Mouse (Mus musculus): Measurements from ENCODE around the gene Sbf2.
"Not testable (repeated sequence)": the region's sequence is repeated elsewhere in the genome, so short reads cannot be mapped to it uniquely, and the experiment has no call there.

Gene Sbf2

DNA sequence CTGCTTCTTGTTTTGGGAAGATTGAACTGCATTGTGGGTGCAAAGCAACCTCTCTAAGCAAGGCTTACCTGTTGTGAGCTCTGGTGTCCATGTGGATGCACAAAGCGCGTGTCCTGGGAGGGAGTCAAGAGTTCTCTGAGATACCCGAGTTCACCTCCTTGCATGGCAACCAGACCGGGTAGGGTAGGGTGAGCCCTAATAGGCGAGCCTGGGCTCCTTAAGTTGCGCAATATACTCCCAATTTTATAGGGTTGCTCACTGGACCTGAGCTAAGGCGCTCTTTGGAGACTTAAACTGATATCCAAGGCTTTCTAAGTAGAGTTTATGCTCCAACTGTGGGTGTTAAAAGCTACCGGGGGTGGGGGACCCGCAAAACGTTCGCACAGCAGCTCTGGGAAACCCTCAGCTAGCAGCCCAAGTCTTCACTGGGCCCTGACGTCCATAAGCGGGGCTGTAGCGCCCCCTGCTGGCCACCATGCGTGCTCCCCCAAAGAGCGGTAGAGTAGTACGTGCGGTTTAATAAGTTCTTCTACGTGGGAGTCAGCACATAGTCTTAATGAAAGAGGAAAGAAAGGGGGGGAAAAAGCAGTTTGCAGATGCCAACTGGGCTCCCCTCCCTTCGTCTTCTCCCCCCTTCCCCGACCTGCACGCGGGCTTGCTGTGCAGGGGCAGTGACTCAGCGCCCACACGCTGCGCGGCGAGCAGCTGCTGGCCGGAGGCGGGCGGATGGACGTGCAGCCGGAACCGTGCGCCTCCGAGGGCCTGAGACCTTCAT, 15.4 kb upstream of the Sbf2 start:
- peak; percentile 87 for DNase-seq

DNA sequence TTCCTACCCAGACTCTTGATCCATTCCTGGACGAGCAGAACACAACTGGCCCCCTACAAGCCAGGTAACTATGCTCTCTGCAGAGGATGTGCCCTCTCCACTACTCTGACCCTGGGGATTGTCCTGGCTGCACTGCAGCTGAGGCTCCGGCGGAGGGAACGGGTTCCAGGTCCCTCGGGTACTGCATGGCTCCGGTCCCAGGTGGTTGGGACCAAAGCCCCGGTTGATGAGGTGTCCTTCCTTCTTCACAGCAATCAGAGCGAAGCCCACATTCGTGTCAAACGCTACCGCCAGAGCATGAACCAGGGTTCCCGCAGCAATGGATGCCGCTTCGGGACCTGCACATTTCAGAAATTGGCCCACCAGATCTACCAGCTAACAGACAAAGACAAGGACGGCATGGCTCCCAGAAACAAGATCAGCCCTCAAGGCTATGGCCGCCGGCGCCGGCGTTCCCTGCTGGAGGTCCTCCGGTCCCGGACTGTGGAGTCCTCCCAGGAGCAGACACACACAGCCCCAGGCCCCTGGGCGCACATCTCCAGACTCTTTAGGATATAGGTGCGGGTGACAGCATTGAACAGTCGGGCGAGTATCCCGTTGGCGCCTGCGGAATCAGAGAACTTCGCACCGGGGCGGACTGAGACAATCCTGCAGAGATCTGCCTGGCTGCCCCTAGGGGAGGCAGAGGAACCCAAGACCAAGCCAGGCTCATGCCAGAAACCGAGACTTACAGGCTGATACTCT, 14.1 kb upstream of the Sbf2 start:
- DNase-seq: peak; percentile 53

DNA sequence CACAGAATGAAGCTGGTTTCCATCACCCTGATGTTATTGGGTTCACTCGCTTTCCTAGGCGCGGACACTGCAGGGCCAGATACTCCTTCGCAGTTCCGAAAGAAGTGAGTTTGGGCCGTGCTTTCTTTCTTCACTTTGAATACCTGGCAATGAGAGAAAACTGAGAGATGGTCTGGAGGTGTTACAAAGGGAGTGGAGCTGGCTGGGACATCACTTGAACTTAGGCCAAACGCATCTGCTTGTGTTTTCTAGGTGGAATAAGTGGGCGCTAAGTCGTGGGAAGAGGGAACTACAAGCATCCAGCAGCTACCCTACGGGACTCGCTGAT, 13.5 kb upstream of the Sbf2 start:
- no peak for DNase-seq

DNA sequence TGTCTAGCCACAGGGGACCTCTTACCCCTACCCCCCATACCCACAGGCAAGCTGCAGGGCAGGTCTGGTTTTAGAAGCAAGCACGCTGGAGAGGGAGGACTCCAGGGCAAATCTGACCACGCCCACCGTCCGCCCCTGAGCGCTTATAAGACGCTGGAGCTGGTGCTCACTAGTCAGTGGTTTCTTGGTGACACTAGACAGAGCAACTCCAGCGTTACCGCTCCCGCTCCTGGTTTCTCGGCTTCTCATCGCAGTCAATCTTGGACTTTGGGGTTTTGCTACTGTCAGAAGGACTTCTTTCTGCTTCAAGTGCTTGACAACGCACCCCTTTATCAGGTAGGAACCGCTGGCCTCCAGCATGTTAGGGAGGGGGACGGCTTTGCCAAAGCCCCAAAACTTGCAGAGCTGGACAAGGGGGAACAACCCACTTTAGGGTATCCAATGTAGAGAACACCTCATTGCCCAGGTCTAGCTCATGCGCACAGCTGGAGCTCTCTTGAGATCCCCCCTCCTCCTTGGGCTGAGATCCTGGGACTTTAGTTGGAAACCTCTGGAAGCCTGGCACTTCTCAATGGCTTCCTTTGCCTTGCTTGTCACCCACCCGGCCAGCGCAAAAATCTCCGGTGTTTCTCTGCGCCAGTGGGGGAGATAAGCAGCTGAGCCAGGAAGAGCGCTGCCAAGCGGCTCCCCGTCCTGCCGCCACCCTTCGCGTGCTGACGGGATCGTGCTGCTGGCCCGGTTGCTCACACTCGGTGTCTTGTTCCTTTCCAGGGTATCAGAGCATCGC, 13.0 kb upstream of the Sbf2 start, which contains the start of gene Adm:
Gene Adm (plus strand): TSS at position 176 of the 787 bp plus-strand sequence.
- peak; percentile 92 for DNase-seq

DNA sequence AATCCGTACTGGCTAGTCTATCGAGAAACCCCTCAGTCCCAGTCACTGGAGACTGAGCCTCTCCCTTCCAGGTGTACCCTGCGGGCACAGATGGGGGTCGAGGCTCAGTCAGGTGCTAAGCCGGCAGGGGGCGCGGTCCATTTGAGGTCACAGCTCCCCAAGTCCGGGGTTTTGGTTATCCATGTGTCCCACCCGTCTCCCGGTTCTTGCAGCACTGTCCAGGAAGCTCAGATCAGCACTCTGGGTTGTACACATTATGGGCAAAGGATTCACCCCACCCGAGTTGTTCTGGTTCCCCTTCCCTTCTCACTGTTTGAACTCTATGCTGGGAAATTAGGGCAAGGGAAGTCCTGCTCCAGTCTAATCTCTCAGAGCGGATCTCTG, 12.4 kb upstream of the Sbf2 start:
- no peak for DNase-seq

DNA sequence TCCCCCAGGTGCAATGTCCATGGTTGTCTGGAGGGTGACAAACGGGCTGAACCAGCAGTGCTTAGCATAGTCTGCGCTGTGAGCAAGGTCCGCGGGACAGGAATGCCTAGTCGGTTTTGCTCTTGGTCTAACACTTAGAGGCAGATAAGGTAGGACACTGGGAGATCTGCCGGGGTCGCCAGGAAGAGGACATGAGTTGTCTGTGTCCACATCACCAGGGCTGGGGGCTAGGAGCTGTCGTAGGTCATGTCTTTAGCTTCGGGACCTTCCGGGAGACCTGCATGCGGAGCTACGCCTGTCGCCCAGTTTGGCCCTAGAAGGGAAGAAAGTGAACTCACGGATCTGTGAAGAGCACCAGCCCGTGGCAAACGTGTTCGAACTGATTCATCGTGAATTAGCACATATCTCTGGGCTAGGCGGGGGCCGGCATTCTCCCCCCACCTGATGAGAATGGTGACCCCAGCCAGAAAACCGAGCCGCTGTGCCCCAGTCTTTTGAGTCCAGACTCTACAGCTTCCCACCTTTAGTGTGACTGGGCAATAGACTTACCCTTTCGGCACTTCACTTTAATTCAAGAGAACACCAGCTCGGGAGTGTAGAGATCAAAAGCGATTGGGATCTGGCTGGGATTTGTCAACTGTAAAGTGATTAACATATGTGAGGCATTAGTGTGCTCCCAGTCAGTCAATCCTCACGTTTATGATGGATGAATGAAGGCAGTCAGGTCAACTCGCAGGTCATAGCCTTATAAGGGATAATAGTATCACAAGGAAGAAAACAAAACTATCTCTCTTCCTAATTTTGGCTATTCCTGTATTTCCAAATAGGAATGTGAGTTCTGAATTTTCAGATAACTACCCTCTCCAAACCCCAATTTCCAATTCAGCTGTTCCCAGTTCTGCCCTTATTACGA, 11.7 kb upstream of the Sbf2 start:
- DNase-seq: no peak

DNA sequence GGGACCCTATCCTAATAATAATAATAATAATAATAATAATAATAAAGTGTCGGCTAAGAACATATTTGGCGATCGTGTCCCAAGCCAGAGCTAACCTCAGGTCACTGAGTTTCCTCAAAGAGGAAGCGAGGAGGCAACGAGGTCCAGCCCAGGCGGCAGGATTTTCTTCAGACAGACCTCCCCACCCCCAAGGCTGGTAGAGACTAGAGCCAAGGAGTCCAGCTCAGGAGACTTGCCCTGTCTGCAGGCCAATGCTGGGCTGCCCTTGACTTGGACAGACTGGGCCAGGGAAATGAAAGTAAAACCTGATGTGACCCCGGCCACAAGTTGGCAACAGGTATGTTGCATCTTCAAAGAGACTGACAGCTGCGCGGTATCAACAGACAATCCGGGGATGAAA, 10.8 kb upstream of the Sbf2 start:
- DNase-seq: no peak

DNA sequence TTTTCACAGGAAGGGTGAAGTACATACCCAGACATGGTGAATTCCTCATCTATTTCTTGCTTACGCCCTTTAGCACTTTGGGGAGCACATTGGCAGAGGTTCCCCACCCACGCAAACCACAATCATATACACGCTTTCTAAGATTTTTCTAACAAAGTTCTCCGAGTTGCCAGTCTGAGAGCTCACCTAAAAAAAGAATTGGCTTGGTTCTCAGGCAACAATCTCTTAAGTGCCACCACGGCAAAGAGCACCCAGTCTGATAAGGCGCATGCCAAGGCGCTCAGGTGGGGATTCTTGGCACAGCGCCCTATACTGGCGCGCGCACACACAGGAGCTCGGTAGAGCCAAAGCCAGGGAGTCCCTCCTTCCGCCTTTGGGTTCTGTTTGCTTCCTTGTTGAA, 10.2 kb upstream of the Sbf2 start:
- peak; percentile 69 for DNase-seq

DNA sequence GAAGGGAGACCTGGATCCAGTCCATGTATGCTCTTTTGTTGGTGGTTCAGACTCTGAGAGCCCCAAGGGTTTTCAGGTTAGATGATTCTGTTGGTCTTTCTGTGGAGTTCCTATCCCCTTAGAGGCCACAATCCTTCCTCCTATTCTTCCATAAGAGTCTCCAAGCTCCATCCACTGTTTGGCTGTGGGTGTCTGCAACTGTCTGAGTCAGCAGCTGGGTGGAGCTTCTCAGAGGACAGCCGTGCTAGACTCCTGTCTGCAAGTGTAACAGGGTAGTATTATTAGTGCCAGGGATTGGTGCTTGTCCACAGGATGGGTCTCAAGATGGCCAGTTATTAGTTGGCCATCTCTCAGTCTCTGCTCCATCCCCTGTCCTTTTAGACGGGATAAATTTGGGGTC, 9.3 kb upstream of the Sbf2 start:
- DNase-seq: no peak

DNA sequence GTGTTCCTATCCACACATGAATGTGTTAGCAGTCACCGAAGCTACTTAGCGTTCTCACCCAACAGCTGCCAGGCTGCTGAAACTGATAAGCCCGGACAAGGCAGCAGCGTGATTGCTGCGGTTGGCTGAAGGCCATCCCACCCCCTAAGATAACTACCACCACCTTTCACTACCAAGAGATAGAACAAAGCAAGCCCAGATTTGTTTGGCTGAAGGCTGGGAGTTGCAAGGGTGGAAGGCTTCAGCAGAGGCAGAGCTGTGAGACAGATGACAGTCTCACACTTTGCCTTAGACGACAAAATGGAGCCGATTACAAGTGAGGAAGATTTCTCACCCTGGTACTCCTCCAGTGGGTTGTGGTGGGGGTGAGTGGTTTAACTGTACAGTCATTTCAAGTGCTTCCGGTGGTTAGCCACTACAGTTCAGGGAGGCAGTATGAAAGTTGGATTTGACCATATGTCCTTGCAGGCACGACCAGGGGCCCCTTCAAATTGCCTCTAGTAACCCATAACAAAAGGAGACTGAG, 4.4 kb upstream of the Sbf2 start:
- DNase-seq: no peak

DNA sequence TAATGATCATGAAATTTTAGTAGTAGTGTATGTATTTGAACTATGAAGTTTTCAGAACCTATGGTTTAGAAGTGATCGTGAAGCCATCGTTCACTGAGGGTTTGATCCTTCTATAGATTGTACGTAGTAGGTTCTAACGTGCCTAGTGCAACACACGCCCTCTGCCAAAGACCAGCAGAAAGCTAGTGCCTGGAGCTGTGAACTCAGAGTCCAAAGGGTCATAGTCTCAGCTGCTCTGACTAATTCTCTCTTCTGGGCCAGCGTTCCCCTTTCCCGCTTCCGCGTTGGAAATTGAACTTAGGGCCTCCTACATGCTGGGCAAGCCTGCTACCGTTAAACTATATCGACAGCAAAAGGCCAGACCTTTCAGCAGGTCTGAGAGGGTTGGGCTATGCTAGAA, 1.1 kb upstream of the Sbf2 start:
- DNase-seq: no peak

DNA sequence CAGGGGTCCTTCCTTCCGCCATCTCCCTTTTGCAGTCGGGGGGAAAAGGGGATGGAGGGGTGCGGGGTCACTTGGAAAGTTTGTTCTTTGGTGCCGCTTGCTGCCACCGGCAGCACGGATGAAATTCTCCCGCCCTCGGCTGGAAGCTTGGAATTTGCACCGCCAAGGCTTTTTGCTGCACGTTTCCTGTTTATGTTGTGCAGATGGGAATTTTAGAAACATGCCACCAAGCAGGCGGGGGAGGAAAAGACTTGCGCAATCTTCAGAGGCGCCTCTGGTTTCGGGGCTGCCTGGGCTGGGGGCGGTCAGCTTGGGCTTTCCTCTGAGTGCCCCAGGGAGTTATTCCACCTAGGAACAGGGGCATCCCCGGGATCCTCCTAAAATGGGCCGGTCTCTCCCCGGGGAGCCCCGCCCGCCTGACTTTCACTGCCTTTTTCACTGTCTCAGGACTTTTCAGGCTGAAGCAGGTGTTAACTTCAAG, 469 bp upstream of the Sbf2 start:
- peak; percentile 90 for DNase-seq

DNA sequence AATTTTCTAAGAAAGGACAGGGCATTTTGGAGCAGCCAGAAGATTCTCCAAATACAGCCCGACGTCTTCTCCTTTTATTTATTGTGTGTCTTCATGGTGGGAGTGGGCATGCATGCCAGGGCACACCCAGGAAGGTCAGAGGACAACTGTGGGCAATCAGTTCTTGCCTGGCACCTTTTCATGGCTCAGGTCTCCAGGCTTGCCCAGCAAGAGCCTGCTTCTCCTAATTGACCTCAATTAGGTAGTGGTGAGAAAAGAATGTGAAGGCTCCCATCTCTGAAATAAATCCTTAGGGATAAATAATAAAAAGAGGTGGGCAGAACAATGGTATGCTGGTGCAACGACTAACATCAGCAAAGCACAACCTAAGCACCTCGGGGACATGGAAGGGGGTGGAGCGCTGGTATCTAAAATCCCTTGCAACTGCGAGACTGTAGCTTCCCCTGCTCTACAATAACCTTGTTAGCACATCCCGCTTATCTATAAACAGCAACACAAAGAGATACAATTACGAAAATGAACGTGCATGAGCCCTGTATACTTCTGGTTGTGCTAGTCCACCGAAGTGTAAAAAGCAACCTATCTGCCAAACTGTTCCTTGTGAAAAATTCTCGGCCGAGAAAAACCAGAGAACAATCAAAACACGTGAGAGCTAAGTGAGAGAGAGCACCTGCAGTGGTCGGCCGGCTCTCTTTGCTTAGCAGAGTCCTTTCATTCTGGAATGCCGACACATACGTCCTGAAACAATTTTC, 1.2 kb downstream of the Sbf2 start:
- DNase-seq: no peak

DNA sequence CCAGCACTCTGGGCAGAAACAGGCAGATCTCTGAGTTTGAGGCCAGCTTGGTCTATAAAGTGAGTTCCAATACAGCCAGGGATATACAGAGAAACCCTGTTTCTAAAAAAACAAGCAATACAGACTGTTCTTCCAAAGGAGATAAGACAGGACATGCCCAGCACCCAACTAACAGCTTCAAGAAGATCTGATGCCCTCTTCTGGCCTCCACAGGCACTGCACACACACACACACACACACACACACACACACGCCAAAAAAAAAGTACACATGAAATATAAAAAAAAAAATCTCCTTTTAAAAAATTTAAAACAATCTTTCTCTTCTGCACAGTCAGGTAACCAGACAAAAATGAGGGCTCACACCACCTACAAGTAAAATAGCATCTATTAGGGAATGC, 7.8 kb downstream of the Sbf2 start:
- no peak for DNase-seq

DNA sequence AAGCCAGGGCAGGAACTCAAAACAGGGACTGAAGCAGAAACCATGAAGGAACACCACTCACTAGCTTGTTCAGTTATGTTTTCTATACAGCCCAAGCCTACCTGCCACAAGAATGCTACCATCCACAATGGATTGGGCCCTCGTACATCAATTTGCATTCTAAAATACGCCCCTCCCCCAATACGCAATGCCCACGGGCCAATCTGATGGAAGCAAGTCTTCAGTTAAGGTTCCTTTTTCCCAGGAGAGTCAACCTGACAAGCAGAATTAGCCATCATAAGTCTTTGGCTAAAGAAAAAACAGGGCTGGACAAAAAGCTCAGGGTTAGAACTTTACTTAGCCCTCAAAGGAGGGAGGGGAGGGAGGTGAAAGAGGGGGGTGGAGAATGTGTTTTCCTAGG, 9.2 kb downstream of the Sbf2 start:
- no peak for DNase-seq

DNA sequence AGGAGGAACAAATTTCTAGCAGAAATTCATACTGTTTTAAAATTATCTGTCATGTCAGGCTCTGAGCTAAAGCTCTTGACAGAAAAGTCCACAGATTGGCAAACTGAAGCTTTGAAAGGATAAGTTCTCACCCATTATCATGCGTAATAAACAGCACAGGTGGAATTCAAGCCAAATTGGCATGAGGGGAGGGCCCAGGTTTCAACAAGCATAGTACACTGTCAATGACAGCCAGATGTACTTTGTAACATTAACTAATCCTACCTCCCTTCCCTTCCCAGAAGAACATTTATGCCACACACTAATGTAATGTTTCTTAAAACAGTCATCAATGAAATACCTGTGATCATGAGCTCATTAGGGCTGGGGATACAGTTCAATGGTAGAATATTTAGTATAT, 17.6 kb downstream of the Sbf2 start:
- no peak for DNase-seq

DNA sequence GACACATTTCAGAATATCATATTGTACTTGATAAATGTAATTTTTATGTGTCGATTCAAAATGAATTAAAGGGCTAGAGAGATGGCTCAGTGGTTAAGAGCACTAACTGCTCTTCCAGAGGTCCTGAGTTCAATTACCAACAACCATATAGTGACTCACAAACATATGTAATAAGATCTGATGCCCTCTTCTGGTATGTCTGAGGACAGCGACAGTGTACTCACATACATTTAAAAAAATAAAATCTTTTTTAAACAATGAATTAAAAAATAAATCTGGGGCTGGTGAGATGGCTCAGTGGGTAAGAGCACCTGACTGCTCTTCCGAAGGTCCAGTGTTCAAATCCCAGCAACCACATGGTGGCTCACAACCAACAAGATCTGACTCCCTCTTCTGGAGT, 20.7 kb downstream of the Sbf2 start:
- DNase-seq: not testable (repeated sequence)

DNA sequence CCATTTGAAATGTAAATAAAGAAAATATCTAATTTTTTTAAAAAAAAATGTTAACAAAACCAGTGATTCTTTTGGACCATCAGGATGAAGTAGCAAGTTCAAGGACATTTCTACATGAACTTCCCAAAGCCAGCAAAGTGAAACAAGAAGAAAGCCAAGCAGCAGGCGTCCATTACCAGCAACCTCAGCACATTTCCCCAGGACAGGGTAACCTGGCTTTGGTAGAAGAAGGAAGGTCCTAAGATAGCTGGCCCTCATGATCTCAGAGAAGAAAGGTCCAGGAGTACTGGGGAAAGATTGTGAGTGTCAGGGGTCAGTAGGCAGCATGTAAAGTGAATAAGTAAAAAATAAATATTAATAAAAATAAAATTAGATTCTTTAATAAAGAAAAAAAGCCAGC, 27.0 kb downstream of the Sbf2 start:
- DNase-seq: no peak

DNA sequence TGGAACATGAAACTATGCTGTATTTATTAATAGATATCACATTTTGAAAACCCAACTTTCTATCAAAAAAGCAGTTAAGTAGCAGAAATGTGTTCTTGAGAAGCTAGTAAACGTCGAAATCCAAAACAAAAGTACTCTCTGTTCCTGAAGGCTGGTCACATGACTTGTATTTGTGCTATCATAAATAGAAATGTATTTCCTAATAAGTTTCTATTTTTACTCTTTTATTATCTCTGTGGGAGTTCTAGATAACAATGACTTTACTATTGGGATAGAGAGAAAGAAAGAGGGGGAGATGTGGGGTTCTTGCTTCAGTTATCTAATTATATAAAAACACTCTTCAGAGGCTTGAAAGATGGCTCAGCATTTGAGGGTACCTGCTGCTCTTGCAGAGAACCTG, 29.5 kb downstream of the Sbf2 start:
- no peak for DNase-seq

DNA sequence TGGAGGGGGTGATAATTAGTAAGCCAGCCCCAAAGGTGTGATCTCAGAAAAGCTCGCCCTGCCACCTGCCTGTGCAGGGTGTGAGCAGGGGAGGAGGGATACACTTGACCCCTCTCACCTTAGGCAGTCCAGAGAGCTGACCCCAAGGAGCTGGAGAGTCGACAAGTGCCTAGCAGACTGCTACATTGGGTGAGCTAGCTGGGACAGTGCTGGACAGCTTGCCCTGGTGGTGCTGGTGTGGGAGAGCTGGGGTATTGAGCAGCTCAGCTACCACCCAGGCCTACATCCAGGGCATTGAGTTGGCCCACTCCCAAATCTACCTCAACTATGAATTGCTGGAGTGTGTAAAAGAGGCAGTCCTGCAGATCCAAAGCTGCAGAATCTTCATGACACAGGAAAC, 30.6 kb downstream of the Sbf2 start:
- DNase-seq: no peak

DNA sequence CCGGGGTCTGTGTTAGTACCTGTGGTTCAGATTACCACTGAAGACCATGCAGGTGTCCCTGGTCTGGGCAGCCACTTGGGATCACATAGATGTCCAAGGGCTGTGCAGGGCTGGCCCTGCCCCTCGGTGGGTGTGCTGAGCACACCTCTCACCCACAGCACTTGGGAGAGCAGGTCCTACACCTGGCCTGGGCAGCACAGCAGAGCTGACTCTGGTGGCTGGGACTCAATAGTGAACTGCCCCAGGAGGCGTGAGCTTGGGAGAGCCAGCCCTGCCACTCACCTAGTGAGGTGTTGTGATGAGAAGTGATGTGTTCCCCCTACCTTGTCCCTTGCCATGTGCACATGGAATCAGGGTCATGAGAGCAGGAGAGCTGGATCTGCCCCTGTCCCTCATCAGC, 31.0 kb downstream of the Sbf2 start:
- DNase-seq: no peak

Measured in lung, postnatal 10 days (tissue).